Mouse (Mus musculus): ENCODE data around the gene Ppp1r13l. TPM values are rescaled to one million over a fixed set of nuclear protein-coding genes. Genes with fewer than 3 reads are reported as not detected.
A peak's percentile ranks its signal among the peaks of the same experiment; 100 is the strongest.

The Ppp1r13l gene
- total RNA-seq, 2 experiments from 2014 or later = 5.0 to 6.0 TPM

- DNase-seq = no peak
These were observed 22.4 kb upstream of the Ppp1r13l start for GRCm38 (mm10) chr7:19337122-19337521.

DNA sequence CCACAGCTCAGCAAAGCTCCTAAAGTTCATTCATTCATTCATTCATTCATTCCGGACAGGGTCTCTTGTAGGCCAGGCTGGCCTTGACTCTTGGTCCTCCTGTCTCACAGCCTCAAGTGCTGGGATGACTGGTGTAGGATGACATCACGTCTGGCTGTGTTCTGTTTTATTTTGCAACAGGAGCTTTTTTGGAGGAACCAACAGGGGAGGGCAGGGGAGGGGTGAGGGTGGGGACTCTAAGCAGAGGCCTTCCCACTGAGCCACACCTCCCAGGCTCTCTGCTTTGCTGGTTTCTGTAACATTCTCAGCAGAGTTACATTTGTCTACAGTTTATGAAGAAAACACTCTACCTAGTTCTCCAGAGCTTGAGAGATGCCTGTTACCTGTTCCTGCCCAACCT lies 21.5 kb upstream of the Ppp1r13l start:
- DNase-seq = no peak

DNA sequence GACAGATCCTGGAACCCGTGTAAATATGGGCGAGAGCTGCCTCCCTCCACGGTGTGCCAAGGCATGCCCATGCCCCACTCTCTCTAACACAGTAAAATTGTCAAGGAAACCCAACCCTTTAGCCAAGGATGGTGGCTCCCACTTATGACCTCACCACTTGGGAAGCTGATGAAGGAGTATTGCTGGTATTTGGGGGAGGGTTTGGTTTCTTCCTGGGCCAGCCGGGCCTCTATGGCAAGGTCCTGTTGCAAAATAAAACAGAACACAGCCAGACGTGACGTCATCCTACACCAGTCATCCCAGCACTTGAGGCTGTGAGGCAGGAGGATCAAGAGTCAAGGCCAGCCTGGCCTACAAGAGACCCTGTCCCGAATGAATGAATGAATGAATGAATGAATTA lies 21.0 kb upstream of the Ppp1r13l start:
- no peak for DNase-seq

DNA sequence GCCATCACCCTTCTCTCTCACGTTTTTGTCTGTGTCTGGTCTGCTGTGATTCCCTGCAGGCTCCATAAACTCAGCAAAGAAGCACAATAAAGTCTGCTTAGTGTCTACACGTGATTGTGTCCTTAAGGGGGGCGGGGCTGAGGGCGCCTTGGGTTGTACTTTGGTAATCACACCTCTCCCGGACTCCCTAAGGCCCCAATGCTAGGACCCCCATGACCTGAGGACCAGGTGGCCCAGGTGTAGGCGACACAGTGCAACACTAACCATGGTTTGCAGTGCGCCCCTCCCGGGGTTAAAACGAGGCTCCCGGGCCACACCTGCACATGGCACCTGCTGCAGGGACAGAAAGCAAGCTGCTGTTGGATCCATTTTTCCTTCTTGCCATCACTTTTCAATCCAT lies 18.3 kb upstream of the Ppp1r13l start:
- no peak for DNase-seq

DNA sequence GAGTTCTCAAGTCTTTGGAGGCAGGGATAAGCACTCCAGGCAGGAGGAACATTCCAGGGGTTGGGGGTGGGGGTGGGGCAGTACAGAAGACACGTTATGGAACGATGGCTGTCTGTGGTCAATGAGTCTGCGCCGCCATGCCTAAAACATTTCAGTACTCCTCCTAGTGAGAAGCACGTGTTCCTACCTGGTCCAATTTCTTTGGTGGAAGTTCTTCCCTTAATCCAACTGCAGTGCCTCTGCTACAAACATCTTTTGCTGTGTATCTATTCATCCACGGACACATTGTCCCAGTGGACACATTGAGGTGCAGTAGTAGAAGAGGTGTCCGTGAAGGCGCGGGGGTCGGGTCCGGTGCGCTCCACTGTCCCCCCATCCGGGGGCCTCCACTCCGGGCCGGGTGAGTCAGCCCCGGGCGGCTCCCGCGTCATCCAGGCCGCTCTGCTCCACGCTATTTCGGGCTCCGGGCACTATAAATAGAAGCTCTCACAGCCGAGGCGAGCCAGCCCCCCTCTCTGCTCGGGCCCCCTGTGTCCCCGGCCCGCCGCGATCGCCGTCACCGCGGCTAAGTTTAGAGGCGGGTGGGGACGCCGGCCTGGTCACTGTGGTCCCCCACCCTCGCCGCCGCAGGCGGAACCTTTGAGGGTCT lies 17.7 kb upstream of the Ppp1r13l start:
- peak; percentile 52 for DNase-seq

GRCm38 (mm10) chr7:19342481-19343027 lies 17.0 kb upstream of the Ppp1r13l start:
- peak; percentile 91 for DNase-seq

- DNase-seq = peak; percentile 84
These were observed 16.2 kb upstream of the Ppp1r13l start for GRCm38 (mm10) chr7:19343210-19343808.

- no peak for DNase-seq
These were observed 15.2 kb upstream of the Ppp1r13l start, which contains the start of gene Ercc1 for GRCm38 (mm10) chr7:19344237-19344847. Gene Ercc1 (plus strand): TSS chr7:19344778.

- DNase-seq = peak; percentile 94
These were observed 14.5 kb upstream of the Ppp1r13l start for GRCm38 (mm10) chr7:19344938-19345471.

DNA sequence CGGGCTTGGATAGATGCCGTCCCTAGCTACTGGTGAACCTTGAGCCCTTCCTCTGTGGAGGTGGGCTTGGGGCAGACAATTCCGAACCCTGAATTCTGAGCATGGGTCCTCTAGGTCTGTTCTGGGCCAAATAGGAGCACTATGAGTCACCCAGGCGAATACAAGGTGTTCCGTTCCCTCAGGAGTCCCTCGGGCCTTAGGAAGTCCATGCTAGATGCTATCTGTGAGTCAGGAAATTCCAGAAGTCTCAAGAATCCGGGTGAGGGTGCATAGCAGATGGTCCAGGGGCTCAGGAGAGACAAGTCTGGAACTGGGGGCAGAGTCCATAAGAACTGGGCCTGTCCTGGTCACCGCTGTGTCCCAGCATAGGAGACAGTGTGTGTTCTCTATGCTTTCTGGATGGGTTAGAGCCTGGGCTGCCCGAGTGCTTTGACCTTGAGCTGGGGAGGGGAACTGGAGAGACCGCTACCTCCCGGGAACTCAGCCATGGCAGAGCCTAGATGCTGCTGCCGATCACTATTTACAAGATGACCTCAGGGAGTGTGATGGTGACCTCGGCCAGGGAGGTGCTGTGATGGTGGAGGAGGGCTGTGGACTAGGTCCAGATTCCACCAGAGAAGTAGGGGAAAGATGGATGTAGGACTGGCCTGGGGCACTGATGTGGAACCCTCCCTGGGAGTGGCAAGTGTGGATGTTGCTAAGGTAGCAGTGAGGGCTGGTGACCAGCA lies 10.2 kb upstream of the Ppp1r13l start:
- no peak for DNase-seq

- no peak for DNase-seq
These were observed 9.3 kb upstream of the Ppp1r13l start for GRCm38 (mm10) chr7:19350221-19350620.

DNA sequence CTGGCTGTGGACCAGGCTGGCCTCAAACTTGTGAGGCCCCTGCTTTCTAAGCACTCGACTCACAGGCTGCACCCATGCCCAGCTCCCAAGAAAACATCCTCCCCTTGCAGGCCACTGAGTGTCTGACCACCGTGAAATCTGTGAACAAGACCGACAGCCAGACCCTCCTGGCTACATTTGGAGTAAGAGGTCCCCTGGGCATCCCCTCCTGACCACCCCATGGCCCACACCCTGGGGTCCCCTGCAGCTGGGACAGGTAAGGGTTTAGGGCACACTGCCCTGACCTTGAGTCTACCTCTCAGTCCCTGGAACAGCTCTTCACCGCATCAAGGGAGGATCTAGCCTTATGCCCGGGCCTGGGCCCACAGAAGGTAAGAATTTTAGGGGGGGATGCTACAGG lies 4.6 kb upstream of the Ppp1r13l start:
- DNase-seq = no peak

DNA sequence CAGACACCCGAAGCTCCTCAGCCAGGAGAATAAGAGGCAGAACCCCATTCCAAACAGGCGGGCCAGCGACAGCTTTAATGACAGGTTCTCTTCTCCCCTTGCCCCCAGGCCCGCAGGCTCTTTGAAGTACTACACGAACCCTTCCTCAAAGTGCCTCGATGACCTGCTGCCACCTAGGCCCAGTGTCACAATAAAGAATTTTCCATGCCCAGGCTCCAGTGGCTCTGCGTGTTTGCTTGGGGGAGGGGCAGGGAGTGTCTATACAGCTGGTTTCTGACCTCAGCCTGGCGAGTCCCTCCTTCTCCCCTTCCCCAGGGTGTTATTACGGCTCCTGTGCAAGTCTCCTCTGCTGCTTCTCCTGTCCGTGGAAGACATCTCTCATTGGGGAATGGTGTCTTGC lies 3.2 kb upstream of the Ppp1r13l start:
- no peak for DNase-seq

DNA sequence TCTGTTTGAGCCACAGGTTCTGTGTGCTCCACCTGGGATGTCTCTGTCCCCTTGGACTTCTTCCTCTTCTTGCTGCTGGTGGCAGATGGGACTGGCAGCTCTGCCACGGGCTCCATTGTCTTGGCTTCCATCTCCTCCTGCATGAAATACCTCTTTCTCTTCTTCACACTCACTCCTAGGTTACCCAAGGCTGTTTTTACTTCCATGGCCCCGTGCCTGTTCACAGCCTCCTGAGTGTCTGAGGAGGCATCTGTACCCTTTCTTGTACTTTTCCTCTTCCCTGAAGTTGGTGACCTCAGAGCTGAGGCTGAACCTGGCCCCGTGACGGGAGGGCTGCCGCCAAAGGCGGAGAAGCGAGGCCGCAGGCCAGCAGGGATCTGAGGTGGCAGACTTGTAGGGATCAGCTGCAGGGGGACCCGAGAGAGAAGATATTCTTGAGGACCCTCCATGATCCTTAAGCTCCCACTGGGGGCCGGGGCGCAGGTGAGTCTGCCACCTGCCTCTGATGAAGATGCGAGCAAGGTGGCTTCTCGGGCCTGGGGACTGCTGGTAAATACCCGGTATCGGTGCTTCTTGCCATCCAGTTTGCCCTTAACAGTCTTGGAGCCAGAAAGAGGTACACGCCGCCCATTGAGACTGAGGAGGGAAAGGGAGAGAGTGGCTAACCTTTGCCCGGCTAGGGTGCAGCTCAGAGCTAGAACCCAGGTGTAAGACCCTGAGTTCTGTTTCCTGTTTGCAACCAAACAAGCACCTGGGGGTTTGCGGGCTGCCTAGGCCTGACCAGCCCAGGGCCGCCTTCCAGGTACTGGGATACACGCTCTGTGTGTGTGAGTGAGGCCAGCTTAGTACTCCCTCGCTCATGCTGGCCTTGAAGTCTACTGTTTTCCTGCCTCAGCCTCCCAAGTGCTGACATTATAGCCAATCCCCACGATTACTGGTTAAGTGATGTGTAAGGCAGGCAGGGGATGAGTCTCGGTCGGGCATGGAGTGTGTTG lies 1.9 kb upstream of the Ppp1r13l start:
- no peak for DNase-seq

DNA sequence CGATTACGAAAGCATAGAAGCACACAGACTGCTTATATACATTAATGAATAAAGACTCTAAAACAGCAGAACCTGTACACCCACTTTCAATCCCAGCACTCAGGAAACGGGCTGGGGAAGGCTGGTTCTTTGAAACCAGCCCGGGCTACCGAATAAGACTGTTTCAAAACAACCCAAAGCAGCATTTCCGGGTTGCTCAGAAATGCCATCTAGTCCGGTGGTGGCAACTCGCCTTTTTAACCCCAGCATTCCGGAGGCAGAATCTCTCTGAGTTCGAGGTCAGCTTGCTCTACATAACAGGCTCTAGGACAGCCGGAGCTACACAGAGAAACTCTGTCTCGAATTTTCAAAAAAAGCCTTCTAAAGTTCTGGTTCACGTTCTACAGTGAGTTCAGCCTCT lies 915 bp upstream of the Ppp1r13l start:
- no peak for DNase-seq

DNA sequence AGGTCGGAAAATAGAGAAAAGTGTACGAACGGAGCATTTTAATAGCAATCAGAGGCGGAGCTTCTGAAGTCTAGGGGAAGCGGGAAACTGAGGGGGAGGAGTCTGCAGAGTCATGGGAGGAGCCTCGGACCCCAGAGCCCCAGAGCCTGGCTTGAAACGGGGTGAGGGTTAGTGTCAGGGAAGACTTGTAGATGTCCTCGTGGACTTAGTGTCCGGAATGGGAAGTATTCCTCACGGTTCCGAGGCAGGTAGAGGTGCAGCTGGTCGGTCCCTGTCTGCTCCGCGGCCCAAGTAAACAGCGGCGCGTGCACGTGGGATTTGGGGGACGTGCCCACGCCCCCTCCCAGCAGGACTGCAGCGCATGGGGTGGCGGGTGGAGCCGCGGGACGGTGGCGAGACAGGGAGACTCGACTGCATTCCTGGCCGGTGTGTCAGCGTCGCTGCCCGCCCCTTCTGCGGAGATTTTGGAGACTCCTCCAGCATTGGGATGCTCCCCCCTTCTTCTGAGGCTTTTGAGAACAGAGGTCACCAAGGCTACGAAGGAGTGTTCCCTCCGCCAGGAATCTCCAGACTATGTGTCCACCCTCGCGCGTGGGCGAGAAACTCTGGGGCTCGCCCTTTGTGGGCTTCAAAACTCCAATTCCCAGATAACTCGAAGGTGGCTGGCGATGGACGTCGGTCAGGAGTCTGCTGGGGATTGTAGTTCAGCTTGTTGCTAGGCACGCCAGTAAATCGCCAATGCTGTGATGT lies 518 bp downstream of the Ppp1r13l start:
- DNase-seq = peak; percentile 77

DNA sequence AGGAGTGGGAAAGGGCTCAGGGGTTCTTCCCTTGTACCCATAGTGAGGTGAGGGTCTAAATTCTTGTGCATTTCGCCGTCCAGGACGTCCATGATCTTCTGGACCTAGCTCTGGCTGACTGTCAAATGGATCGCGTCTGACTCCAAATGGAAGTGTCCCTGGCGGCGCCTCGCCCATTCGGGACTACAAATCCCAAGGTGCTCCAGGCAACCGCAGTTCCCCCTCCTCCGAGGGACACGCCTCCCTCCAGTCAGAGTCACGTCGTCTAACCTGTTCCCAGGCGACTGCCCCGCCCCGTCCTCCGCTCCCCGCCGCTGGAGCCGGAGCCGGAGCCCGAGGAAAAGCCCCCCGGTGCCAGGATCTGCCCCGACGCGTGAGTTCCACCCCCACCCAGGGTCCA lies 1.4 kb downstream of the Ppp1r13l start:
- DNase-seq = peak; percentile 93

DNA sequence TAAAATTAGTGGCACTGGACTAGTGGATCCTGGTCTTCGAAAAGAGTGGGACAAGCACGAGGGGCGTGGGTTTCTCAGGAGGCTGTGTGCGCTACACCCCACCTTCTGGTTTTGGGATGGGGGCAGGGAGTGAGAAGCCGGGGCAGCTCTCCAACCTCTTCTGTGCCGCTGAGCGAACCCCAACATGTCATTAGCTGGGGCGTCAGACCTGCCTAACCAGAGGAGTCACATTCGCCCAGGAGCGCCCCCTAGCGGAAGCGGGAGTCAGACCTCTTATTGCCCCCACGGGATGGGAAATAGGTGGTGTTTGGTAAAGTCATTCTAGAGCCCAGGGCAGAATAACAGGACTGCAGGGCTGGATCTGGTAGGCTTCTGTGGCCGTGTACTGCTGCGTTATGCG lies 2.2 kb downstream of the Ppp1r13l start:
- peak; percentile 87 for DNase-seq

- no peak for DNase-seq
These were observed 2.7 kb downstream of the Ppp1r13l start for GRCm38 (mm10) chr7:19362276-19362675.

GRCm38 (mm10) chr7:19363881-19364280 lies 4.3 kb downstream of the Ppp1r13l start:
- DNase-seq = peak; percentile 85

All from adrenal gland, postnatal 10 days (tissue).